Mouse (Mus musculus) CH12F3 (cell line): ENCODE data around the gene Ipo11.
"Not testable (repeated sequence)": the region's sequence is repeated elsewhere in the genome, so short reads cannot be mapped to it uniquely, and the experiment has no call there.

Experiments used
- in situ Hi-C: fragments of 300-500 bp; cut with MboI; formaldehyde crosslinking; loops from 2 replicates; pipeline ENCODE4 v1.14.3; 2020; ENCODE audit warnings: low sequenced_read_pairs

The Ipo11 gene

GRCm38 (mm10) chr13:106905154-106905553, 31.6 kb downstream of the Ipo11 start:
- in situ Hi-C loops, result not testable (repeated sequence)

DNA sequence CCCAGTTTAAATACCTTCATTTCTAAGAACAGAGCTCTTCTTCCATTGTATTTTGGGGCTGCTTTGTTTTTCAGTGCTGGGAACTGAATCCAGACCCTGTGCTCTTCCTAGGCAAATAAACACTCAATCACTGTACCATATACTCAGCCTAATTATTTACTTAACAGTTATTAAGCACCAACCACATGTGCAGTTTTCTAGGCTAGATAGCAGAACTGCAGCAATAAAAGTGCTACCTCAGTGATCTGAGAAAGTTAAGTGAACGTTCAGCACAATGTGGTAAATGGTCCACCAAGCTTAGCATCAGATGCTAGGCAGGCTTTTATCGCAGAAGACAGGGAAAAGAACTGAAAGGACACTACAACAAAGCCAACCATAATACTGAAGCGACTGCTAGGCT, 32.1 kb downstream of the Ipo11 start:
- in situ Hi-C loops, result no loop called here

GRCm38 (mm10) chr13:106894284-106894683, 42.5 kb downstream of the Ipo11 start:
- in situ Hi-C loops, result no loop called here

DNA sequence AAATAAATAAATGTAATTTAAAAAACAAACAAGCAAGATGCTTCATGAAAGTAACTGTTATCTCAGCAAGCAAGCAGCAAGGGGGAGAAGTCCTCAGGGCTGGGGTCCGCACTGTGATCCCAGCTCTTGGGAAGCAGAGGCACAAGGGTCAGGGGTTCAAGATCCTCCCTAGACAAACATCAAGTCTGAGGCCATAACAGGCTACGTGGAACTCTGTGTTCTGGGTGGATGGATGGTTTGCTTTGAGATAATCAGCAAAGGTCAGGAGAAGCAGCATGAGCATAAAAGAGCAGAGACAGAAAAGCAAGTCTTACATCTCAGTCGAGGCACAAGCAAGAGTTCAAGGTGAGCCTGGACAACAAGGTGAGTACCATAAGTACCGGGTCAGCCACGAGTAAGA, 43.1 kb downstream of the Ipo11 start:
- in situ Hi-C loops, result no loop called here

GRCm38 (mm10) chr13:106893196-106893595, 43.6 kb downstream of the Ipo11 start:
- in situ Hi-C loops, result no loop called here

- in situ Hi-C loops, result no loop called here
These were observed 49.4 kb downstream of the Ipo11 start for GRCm38 (mm10) chr13:106887364-106887763.

DNA sequence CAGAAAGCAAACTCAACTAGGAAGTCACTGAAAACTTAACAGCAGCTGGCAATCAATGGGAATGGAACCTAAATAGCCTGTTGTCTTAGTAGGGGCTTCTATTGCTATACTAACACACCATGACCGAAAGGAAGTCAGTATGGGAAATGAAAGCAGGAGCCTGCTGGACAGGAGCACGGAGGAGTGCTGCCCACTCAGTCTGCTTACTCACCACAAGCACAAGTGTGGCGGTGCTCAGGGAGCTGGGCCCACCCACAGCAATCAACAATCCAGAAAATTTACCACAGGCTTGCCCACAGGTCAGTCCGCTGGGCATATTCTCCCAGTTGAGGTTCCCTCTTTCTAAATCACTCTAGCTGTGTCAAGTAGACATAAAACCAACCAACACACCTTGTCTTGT, 52.5 kb downstream of the Ipo11 start:
- in situ Hi-C loops, result no loop called here

DNA sequence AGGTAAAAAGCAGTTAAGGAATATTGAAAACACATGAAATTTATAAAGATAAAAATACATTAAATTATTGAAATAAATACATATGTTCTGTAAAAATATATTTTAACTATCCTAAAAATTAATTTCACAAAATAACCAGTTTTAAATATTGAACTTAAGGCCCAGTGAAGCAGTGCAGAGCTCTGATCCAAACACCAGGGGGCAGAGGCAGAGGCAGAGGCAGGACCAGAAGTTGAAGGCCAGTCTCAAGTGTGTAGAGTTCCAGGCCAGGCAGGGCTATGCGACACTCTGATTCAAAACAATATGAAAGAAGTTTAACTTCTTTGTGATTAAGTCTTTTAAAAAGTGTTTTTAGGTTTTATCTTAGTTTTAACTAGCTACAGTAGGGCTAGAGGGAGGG, 60.5 kb downstream of the Ipo11 start:
- in situ Hi-C loops, result no loop called here

- in situ Hi-C loops, result no loop called here
These were observed 71.2 kb downstream of the Ipo11 start for GRCm38 (mm10) chr13:106865547-106865946.

DNA sequence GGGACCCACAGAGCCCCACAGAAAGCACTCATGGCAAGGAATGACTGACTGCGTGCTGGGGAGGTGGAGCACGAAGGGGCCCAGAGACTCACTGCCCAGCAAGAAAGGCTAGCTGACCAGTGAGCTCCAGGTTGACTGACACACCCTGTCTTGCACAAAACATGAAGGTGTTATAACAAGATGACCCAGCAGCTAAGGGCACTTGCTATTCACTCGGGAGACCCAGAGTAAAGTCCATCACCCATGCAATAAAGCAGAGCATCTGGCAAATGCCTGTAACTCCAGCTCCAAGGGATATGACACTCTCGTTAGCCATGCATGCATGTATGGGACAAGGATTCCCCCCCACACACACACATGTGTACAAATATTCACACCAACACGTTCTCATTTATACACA, 78.0 kb downstream of the Ipo11 start:
- in situ Hi-C loops, result no loop called here

DNA sequence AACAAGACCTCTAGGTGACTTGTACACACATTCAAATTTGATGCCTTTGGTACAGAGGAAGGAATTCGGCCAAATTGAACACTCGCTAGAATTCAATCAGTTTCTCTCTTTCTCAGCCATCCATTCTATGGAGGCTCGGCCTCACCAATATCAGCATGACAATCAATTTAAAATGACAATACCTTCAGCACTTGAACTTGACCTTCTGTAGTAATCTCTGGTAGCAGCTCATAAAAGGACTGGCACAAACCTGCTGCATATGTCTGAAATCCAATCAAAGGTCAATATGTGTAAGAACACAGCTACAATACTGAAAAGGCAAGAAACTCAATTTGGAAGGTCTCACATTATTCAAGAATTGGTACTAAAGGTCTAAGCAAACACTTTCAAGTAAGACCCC, 80.2 kb downstream of the Ipo11 start:
- in situ Hi-C loops, result no loop called here

- in situ Hi-C loops, result no loop called here
These were observed 89.2 kb downstream of the Ipo11 start for GRCm38 (mm10) chr13:106847534-106847933.

DNA sequence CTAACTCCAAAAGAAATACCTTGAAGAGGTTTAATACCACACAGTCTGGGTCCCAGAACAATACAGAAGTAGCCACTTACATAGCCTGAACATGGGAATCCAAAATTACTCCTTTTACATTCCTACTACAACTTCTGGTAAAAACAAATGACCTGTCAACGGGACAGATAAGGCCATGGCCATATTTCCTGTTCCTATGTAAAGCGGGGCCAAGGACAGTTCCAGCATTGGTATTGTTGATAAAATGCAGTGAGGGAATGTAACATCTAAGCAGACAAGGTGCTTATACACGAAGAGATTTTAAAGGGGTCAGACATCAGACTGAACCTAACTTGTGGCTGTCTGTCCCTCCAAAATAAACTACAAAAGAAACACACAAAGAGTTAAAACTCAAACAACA, 91.8 kb downstream of the Ipo11 start:
- in situ Hi-C loops, result no loop called here

- in situ Hi-C loops, result no loop called here
These were observed 94.2 kb downstream of the Ipo11 start for GRCm38 (mm10) chr13:106842542-106842941.

GRCm38 (mm10) chr13:106838778-106839177, 98.0 kb downstream of the Ipo11 start:
- in situ Hi-C loops, result no loop called here

- in situ Hi-C loops, result no loop called here
These were observed 100.3 kb downstream of the Ipo11 start for GRCm38 (mm10) chr13:106836527-106836879.

DNA sequence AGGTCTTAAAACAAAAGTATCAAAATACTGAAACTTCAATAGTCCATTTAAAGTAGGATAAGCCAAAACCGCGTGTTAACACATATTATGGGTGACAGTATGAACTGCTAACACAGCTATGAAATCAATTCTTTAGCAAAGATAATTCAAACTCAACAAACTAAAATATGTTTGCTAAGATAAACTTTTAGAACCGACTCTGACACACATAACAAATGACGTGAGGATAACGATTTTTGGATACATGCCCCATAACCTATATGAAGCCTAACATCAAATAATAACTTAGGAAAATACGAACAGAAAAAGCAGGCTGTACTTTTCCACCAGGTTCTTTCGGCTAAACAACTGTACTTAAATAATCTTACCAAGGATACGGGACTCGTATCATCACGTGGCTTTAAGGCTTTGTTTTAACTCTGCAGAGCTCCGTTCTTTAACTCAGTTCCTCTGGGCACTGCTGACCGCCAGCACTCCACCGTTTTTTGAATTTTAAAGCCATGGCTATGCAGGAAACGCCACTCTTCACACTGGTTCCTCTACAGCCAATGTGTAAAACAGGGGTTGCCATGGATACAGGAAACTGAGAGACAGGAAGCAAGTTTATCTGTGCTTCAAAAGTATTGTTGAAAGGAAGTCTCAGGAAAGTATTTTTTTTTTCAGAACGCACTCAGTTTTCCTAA, 100.8 kb downstream of the Ipo11 start:
- in situ Hi-C loops, result no loop called here

DNA sequence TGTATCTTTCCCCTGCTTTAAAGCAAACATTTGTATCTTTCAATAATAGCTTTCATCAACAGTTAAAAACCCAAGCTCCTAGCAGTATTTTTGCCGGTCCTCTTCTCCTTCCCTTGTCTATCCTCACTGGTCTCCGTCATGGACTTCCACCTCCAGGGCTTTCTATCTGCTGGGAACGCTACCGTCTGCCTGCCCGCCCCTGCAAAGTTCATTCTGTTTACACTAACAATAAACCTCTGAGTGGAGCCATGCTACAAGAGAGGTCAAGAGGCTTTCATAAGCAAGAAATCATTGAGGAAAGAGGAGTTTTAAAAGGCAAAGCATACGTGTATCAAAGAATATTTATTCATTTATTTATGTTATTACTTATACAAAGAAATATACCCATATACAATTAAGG, 106.7 kb downstream of the Ipo11 start:
- in situ Hi-C loops, result no loop called here

GRCm38 (mm10) chr13:106829327-106829997, 107.3 kb downstream of the Ipo11 start:
- in situ Hi-C loops, result no loop called here

DNA sequence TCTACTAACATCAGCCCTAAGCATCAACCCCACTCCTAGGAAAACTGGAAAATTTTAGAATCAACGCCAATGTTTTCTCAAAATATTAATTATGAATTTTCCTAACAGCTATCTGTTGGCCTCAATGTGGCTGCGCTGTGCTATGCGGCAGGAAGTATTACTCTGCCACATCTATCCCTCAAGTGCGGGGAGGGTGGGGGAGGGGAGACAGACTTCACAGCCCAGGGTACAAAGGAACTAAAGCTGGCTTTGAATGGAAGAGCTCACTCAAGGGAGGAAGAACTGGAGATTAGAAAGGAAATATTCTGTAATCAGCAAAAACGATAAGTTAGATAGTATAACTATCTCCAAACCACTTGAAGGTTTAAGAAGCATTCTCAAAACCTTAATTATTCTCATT, 111.1 kb downstream of the Ipo11 start:
- in situ Hi-C loops, result no loop called here

DNA sequence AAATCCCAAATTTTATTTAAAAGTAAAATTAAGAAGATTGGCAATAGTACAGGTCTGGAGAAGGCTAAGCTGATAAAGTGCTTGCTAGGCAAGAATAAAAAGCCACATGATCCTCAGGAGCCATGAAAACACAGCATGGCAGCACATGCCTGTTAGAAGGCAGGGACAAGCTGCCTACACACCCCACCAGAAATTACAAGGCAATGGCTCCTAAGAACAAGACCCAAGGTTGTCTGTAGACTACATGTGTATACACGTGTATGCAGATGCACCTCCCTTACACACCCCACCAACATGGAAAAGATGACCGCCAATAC, 112.9 kb downstream of the Ipo11 start:
- in situ Hi-C loops, result no loop called here

DNA sequence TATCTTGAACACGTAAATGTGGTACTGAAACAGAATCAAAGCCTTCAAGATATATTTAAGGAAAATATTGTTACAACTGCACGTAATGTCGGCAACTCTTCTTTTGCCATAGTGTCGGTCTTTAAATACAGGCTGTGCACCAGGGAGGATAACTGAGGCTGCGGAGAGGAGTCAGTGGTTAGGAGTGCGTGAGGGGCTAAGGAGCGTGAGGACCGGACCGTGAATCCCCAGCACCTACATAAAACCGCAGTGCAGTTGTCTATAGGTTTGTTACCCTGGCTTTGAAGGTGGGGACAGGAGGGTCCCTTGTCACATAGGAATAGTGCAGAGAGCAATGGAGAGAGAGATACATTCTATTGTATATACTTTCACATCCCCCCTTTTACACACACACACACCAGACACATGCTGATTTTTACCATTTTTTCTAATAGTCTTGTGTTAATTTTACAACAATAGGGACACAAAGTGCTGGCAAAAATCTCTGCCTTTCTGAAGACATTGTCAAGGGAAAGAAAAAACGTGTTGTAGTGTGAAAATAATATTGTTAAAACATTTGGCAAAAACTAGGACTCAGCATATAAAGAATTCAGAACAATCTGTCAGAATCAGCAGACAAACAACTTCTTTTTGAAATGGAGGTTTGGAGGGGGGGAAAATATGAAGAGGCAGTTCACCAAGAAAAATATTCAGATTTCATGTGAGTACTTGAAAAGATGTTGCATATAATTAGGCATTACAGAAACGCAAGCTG, 113.5 kb downstream of the Ipo11 start:
- in situ Hi-C loops, result no loop called here
